Mouse (Mus musculus) forebrain, embryonic 14.5 days (tissue): ENCODE results near the gene Smg1. TPM values are rescaled to one million over a fixed set of nuclear protein-coding genes. Genes with fewer than 3 reads are reported as not detected.

Source experiments
- ATAC-seq: fragments of 200-750 bp; cut with Nextera tagmentation; 2 replicates; pipeline ENCODE4 v1.8.0; 2017; ENCODE audit warnings: mild to moderate bottlenecking, moderate library complexity
- DNase-seq: peaks from one replicate; pipeline ENCODE4 v3.0.0-alpha.2; 2015; ENCODE audit warnings: low spot score
- H3K27ac ChIP-seq: fragments of 300-500 bp; sonication (generic); 2 replicates; pipeline ENCODE4 v1.5.1; 2014; ENCODE audit warnings: low read depth, mild to moderate bottlenecking, control low read depth, low read length, moderate library complexity
- H3K27me3 ChIP-seq: fragments of 300-500 bp; sonication (generic); replicated peaks from 2 replicates; pipeline ENCODE4 v1.6.1; 2014; ENCODE audit warnings: low read length, control low read depth, mixed read lengths; ENCODE audit not compliant: control insufficient read depth, insufficient read depth
- H3K36me3 ChIP-seq: fragments of 300-500 bp; sonication (generic); 2 replicates; pipeline ENCODE4 v1.6.1; 2014; ENCODE audit warnings: low read length, control low read depth; ENCODE audit not compliant: control insufficient read depth, insufficient read depth
- H3K4me1 ChIP-seq: fragments of 300-500 bp; sonication (generic); 2 replicates; pipeline ENCODE4 v1.6.1; 2014; ENCODE audit warnings: antibody characterized with exemption, low read length, control low read depth; ENCODE audit not compliant: control insufficient read depth, insufficient read depth
- H3K4me2 ChIP-seq: fragments of 300-500 bp; sonication (generic); 2 replicates; pipeline ENCODE4 v1.6.1; 2014; ENCODE audit warnings: mild to moderate bottlenecking, control low read depth, low read length
- H3K4me3 ChIP-seq: fragments of 300-500 bp; sonication (generic); 2 replicates; pipeline ENCODE4 v1.5.1; 2014; ENCODE audit warnings: low read depth, low read length, control low read depth
- H3K9ac ChIP-seq: fragments of 300-500 bp; sonication (generic); 2 replicates; pipeline ENCODE4 v1.6.1; 2014; ENCODE audit warnings: mild to moderate bottlenecking, low read length, control low read depth, moderate library complexity
- H3K9me3 ChIP-seq: fragments of 300-500 bp; sonication (generic); replicated peaks from 2 replicates; pipeline ENCODE4 v1.6.1; 2016; ENCODE audit warnings: low read length, control low read depth, mixed read lengths; ENCODE audit not compliant: control insufficient read depth
- WGBS: fragments of 180-500 bp; shearing (Covaris S2); extraction: QIAGEN DNeasy Blood & Tissue Kit; methylation state at CpG from one replicate; pipeline ENCODE4 v1.1.7; 2014; 5-methylcytosine and 5-hydroxymethylcytosine counted together
- polyA plus RNA-seq: library from polyadenylated mRNA; unstranded; fragments of >200 nt; fragmentation: Nextera tagmentation; extraction: Ambion mirVana; gene quantifications from 2 replicates; pipeline ENCODE4 v1.2.1, GENCODE M21; 2014

Smg1 gene
- polyA plus RNA-seq, 1 experiment from 2014 or later = 14.5 TPM

DNA sequence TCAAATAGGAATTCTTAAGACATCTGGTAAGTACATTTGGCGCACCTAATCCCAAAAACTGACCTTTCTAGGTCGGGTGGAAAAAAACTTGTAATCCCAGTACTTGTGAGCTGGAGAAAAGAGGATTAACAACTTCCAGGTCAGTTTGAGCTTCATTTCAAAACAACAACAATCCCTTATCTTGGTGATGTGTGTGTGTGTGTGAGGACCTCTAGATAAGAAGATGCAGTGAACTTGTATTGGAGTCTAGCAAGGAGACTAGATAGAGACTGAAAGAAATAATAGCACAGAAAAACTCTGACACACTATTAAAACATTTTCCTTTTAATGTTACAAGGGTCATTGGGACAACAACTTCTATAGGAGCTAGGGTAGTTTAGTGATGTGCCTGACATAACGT lies 99.9 kb downstream of the Smg1 start:
- no peaks in the 10 kb centered on the region for H3K4me1 ChIP-seq
- H3K4me2 ChIP-seq = no peak overlapping the region
- H3K9ac ChIP-seq = no peak overlapping the region
- no peak overlapping the region for H3K4me3 ChIP-seq
- H3K9me3 ChIP-seq = no peaks in the 10 kb centered on the region
- H3K36me3 ChIP-seq = peaks cover 78% of the 10 kb centered on the region
- H3K27me3 ChIP-seq = no peaks in the 10 kb centered on the region
- ATAC-seq (no peak), DNase-seq (no peak)
- H3K27ac ChIP-seq = no peak overlapping the region
- WGBS = 80% methylated on average over 3 of the region's 3 CpGs

DNA sequence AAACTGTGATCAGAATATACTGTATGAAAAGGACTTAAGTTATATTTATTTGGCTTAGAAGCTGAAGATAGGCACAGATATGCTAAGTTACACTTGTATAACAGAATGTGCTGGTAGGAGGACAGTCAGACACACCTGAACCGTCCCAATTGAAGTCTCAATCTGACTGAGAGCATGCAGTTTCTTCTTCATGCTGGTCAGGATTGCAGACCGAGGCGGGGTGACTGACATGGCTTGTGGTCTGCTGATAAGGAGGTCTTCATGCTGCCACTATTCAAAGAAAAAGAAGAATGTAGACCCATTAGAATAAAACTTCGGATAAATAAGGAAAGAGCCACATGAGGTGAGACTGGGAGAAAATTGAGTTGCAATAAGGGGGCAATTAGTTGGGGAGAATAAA lies 100.3 kb downstream of the Smg1 start:
- ATAC-seq = no peak
- no peak overlapping the region for H3K4me2 ChIP-seq
- no peak overlapping the region for H3K27ac ChIP-seq
- H3K9me3 ChIP-seq = no peaks in the 10 kb centered on the region
- no peaks in the 10 kb centered on the region for H3K4me1 ChIP-seq
- H3K9ac ChIP-seq = no peak overlapping the region
- H3K27me3 ChIP-seq = no peaks in the 10 kb centered on the region
- H3K36me3 ChIP-seq = peaks cover 75% of the 10 kb centered on the region
- DNase-seq = no peak
- WGBS = 90% methylated on average over 4 of the region's 4 CpGs
- no peak overlapping the region for H3K4me3 ChIP-seq

DNA sequence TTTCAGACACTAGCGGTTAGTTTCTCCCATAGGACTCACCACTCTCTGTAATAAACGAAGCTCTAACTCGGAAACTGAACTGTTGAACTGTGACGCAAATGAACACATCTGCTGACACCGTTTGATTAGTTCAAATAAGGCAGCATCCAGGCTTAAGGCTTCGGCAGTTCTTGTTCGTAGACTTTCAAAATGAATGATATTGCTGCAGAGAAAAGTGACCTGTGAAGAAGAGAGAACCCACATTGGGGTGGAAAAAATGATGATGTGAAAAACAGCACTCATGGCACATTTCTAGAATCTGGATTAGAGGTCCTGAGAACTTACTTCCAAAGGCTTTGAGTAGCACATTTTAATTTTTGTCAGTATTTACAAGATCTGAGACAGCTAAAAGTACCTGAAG lies 102.2 kb downstream of the Smg1 start:
- Histone ChIP-seq H3K27me3 (no peaks in the 10 kb centered on the region), H3K36me3 (peaks cover 83% of the 10 kb centered on the region), H3K9ac (no peak overlapping the region), H3K9me3 (no peaks in the 10 kb centered on the region), H3K4me2 (no peak overlapping the region), H3K27ac (no peak overlapping the region), H3K4me1 (no peaks in the 10 kb centered on the region), H3K4me3 (no peak overlapping the region)
- WGBS = 95% methylated on average over 7 of the region's 7 CpGs
- no peak for DNase-seq
- ATAC-seq = no peak

DNA sequence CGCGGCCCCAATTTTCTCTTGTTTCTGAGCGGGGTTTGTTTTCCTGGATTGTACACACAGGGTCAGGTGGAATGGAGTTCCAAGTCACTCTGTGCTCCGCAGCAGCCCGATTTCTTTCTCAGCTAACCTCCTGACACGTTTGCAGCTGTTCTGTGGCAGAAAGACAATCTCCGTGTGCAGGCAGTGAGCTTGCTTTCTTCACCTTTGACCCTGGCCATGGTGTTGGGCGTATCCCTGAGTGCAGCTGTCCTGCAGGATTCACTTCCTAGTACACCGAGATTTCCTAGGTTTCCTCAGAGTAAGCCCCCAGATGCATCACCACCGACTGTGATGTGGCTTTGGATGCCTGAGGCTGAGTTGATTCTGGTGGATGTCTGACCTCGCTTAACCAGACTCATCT lies 108.3 kb downstream of the Smg1 start:
- no peak overlapping the region for H3K4me2 ChIP-seq
- WGBS = 86% methylated on average over 11 of the region's 11 CpGs
- H3K9ac ChIP-seq = no peak overlapping the region
- DNase-seq (no peak), ATAC-seq (no peak)
- no peaks in the 10 kb centered on the region; the same call in 1 of the 2 replicates for H3K4me1 ChIP-seq
- H3K4me3 ChIP-seq = no peak overlapping the region
- H3K9me3 ChIP-seq = no peaks in the 10 kb centered on the region
- H3K27me3 ChIP-seq = no peaks in the 10 kb centered on the region
- H3K36me3 ChIP-seq = peaks cover 50% of the 10 kb centered on the region
- no peak overlapping the region for H3K27ac ChIP-seq

DNA sequence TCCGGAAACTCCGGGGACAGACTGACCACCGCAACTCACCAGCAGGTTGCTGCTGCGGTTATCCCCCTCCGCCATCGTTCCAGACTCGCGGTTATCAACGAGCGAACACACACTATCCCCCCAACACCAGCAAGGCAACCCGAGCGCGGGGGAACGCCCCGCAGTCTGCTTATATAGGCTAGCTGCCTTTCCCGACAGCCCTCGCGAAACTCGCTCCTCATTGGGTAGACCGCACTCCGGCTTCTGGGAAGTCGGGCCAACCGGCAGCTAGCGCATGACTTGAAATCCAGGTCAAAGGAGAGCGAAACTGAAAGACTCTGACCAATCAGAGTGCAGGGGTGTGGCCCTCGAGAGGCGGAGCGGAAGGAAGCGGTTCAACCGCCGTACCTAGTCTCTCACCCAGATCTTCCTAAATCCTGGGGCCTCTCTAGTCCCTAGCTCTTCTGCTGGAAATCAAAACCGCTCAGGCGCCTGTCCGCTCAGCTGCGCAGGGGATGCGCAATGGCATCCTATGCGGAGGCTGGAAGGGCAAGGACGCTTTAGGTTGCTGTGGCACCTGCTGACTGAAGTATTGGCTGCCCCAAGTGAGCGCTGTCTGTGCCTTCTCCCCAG lies 113.9 kb downstream of the Smg1 start, which contains the start of gene Arl6ip1:
Gene Arl6ip1, minus strand, starts transcription at position 233 of the 612 bp plus-strand sequence.
- H3K4me3 ChIP-seq = peak within 1 kb of the TSS; percentile 90
- under 1% methylated on average over 39 of the region's 39 CpGs for WGBS
- H3K4me2 ChIP-seq = peak within 1 kb of the TSS; percentile 75
- H3K9me3 ChIP-seq = no peaks in the 10 kb centered on the region
- H3K9ac ChIP-seq = peak within 1 kb of the TSS; percentile 93
- H3K36me3 ChIP-seq = peaks cover 14% of the 10 kb centered on the region
- peak within 1 kb of the TSS; percentile 82 for H3K27ac ChIP-seq
- peaks cover 20% of the 10 kb centered on the region for H3K4me1 ChIP-seq
- DNase-seq = peak; percentile 100
- no peaks in the 10 kb centered on the region for H3K27me3 ChIP-seq
- peak; percentile 99 for ATAC-seq

DNA sequence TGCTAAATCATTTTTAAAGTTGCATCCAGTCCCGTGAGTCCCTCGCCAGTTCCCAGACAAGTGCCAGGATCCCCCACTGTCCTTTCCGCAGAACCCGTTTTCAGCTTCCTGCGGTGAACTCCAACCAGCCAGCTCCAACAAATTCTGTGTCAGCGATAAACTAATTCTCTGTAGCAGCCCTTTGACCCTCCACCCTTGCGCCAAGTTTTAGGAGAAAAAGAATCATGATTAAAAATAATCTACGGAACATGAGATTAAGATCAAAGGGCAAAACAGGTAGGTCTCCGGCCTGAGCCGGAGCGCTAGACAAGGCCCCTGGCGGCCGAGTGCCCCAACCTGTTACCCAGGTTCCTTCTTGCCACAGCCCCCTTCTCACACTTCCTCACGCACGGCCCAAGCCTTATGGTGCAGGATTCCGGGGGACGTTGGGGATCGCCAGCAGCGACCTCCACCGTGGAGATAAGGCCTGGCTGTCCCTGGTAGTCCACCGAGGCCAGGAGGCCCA lies 114.5 kb downstream of the Smg1 start:
- no peaks in the 10 kb centered on the region for H3K27me3 ChIP-seq
- H3K27ac ChIP-seq = peak overlapping the region; percentile 82
- H3K4me3 ChIP-seq = peak overlapping the region; percentile 90
- peak overlapping the region; percentile 75 for H3K4me2 ChIP-seq
- peaks cover 17% of the 10 kb centered on the region for H3K36me3 ChIP-seq
- ATAC-seq = peak; percentile 74
- H3K4me1 ChIP-seq = peaks cover 20% of the 10 kb centered on the region
- WGBS = under 1% methylated on average over 21 of the region's 21 CpGs
- DNase-seq = peak; percentile 34
- H3K9ac ChIP-seq = peak overlapping the region; percentile 93
- no peaks in the 10 kb centered on the region for H3K9me3 ChIP-seq

DNA sequence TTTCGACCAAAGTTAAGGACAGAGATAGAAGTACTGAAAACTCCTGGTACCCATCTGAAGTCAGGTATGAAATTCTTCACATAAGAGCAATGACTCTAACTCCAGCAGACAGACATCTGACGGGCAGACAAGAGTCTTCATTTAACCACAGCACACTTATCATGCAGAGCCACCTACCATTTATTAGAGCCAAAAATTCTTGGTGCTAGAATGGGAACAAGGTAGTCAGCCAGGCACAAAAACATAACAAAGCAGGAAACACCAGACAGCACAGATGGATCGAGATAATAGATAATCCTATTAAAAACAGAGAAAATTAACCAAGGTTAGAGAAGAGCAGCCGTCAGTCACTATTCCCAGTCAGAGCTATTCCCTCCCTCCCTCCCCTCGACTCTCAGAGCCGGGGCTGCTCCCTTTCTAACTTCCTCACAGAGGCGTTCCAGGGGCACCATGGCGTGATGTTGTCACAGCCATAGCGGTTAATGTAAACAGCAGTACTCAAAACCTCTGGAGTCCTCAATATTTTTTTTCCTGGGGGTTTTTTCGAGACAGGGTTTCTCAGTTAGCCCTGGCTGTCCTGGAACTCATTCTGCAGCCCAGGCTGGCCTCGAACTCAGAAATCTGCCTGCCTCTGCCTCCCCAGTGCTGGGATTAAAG lies 117.1 kb downstream of the Smg1 start:
- Histone ChIP-seq H3K9me3 (no peaks in the 10 kb centered on the region), H3K27ac (no peak overlapping the region), H3K27me3 (no peaks in the 10 kb centered on the region), H3K36me3 (peaks cover 39% of the 10 kb centered on the region), H3K4me1 (peaks cover 20% of the 10 kb centered on the region), H3K4me2 (no peak overlapping the region), H3K4me3 (no peak overlapping the region), H3K9ac (0 out of 2 replicates have a peak overlapping the region, but pooled peaks have one; percentile 13)
- ATAC-seq (no peak), DNase-seq (no peak)
- WGBS = 66% methylated on average over 11 of the region's 11 CpGs

DNA sequence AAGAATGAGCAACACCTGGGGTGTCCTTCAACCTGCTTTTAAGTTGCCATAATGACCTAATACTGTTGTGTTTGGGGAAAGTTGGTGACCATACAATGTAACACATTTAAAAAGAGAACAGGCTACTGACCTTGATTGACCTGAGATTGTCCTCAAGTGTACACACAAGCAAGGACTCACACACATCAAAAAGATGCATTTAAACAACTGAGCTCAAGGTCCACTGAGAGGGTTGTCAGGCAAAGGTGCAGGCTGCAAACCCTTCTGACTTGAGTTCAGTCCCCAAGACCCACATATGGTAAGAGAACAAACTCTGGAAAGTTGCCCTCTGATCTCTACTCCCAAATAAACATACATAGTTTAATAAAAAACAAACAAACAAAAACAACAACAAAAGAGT lies 117.7 kb downstream of the Smg1 start:
- Histone ChIP-seq H3K27ac (no peak overlapping the region), H3K27me3 (no peaks in the 10 kb centered on the region), H3K4me2 (no peak overlapping the region), H3K4me3 (no peak overlapping the region), H3K36me3 (peaks cover 45% of the 10 kb centered on the region), H3K9ac (no peak overlapping the region), H3K9me3 (no peaks in the 10 kb centered on the region), H3K4me1 (peaks cover 20% of the 10 kb centered on the region)
- DNase-seq = no peak
- no peak for ATAC-seq
